Mouse (Mus musculus) stomach, postnatal 0 days (tissue): Measurements from ENCODE around the gene Dock4.

Source experiments
- CTCF ChIP-seq: IDR thresholded peaks from 2 replicates; pipeline ENCODE4 v1.5.1; 2016; ENCODE audit warnings: antibody characterized with exemption, low read depth, mild to moderate bottlenecking, moderate library complexity
- EP300 ChIP-seq: optimal IDR thresholded peaks from 2 replicates; pipeline ENCODE3; 2016; ENCODE audit warnings: antibody characterized with exemption

GRCm38 (mm10) chr12:40399812-40400211, 45.9 kb upstream of the Dock4 start:
- TF ChIP-seq EP300 (no peak), CTCF (no peak)
